Mouse (Mus musculus) c-Kit-negative CD71-positive TER-119-positive erythroid progenitor cells, embryonic 14.5 days (primary cell): ENCODE results near the gene Numbl.
"Not testable (repeated sequence)": the region's sequence is repeated elsewhere in the genome, so short reads cannot be mapped to it uniquely, and the experiment has no call there.

Experiments
- DNase-seq: peaks from one replicate; pipeline ENCODE4 v3.0.0-alpha.2; 2013; ENCODE audit warnings: low read depth, low spot score

The Numbl gene

DNA sequence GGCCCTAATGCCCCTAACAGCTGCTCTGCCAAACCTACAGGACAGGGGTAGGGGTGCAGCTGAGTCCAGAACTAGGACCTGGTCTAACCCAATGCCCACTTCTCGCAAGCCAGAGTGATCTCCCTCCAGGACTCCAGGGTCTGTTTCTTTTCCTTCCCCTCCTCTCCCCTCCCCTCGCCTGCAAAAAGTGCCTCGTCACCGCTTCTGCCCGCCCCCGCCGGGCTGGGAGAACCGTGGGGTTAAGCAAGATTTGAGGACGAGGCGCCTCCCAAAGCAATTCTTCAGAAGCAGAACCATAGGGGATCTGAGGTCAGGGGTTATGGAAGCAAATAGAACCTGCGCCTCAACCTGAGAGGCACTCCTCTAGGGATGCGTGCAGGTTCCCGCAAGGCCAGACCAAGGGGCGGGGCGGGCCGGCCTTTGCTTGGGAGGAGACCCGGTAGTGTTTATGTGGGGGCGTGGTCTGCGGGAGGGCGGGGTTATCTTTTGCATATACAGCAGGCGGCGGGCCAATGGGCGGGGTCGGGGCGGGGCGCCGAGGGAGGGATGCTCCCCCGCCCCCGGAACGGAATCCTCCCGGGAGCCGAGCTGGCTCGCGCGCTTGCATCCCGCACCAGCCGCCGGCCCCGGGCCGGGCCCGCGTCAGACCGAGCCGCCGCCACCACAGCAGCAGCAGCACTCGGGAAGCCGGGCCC lies at the start of gene Numbl:
Gene Numbl (plus strand): TSS at position 229 of the 695 bp plus-strand sequence.
- peak; percentile 95 for DNase-seq

DNA sequence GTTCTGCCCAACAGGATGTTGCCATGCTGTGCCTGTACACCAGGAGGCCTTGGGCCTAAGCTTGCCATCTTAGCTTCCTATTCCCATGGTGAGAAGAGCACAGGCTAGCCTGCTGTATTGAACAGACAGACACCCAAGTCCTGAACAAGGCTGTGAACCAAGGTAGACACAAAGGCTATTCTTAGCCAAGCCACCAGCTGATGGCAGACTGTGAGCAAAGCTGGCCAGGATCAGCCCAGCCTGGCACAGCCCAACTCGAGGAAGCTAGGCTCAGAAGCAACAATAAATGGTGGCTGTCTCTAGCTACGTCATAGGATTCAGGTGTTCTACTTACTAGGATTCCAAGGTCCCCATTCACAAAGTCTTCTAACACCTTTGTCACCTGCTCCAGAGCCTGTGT lies 45.6 kb upstream of the Numbl start:
- DNase-seq = no peak

DNA sequence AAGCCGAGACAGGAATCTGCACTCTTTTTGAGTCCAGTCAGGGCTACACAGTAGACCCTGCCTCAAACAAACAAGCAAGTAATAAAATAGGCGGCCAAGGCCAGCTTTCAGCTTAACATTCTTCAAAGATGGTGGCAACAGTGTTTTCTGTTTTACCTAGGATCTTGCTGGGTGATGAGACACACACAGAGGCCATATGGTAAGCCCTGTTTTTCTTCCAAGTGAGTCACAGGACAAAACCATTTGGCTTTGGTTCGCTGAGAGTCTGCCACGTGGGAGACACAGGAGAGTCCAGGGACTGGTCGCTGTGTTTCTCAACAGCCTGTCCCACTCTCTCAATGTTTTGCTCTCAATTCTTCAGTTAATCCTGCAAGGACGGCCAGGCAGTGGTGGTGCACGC lies 39.6 kb upstream of the Numbl start:
- DNase-seq = no peak

DNA sequence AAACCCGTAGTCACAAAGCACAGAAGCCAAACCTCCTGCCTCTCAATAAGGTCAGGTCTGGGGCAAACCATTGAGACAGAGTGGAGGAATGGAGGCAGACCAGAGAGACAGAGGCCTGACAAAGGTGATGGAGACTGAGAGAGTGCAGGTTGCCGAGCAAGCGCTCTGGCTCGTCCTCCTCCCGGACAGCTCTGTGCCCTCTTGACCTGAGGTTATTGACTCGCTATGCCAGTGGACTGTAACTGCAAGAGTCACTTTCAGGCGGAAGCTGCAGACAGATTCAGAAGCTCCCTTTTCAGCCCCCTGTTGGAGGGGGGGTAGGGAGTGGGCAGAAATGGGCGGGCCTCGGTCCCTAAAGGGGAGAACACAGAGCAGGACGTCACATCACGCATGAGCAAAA lies 38.3 kb upstream of the Numbl start:
- DNase-seq = no peak

DNA sequence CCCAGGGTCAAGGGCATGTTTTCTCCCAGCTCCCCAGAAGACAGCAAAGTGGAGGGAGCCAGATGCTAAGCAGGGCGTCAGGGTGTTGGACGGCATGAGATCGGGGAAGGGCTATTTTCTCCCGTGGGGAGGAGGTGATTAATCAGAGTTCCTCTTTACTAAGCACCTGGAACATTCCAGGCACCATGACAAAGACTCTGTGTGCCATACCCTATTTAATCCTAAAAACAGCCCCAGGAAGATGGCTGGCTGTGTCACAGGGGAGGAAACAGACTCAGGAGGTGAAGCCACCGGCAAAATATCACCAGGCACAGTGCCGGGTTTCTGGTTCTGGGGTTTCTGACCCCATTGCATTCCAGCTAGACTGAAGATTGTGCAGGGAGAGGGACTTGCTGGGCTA lies 36.3 kb upstream of the Numbl start:
- DNase-seq = no peak

DNA sequence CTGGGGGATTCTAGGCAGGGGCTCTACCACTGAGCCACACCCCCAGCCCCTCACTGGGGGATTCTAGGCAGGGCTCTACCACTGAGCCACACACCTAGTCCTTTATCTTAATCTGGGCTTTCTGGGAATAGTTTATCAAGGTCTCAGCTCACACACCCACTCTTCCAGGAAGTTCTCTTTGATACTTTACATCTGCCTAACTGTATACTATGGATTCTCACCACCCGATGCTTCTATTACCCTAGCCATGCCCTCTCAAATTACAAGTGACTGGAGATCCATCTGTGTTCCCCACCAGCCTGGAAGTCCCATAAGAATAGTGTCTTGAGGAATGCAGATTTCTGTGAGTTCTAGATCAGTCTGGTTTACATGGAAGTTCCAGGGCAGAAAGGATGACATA lies 35.7 kb upstream of the Numbl start:
- DNase-seq = no peak

DNA sequence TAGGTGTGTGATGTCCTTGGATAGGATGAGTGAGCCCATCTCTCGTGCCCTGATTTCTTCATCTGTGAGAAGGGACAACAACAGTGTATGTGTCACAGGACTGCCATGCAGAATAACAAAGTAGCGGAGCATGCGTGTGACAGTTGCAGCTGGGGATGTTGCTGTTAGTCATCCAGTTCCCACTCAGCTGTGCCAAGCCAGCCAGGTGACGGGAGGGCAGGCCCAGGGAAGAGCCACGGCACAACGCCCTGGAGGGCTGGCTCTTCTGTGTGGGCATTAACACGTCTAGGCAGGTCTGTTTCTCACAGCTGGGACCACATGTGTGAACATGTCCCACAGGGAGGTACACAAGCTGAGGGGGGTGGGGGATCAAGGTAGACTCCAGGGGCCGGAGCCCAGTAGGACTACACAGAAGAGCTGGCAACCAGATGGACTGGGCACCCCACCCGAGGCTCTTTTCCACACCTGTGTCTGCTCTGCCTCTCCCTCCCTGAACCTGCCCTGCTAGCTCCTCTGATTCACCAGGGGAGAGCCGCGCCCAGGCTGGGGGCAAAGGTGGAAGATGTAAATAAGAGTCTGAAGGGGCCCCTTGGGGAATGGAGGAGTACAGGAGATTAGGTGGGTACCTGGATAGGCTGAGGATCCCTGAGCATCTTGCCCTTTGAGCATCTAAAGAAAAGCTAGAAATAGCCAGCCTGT lies 33.2 kb upstream of the Numbl start:
- no peak for DNase-seq

DNA sequence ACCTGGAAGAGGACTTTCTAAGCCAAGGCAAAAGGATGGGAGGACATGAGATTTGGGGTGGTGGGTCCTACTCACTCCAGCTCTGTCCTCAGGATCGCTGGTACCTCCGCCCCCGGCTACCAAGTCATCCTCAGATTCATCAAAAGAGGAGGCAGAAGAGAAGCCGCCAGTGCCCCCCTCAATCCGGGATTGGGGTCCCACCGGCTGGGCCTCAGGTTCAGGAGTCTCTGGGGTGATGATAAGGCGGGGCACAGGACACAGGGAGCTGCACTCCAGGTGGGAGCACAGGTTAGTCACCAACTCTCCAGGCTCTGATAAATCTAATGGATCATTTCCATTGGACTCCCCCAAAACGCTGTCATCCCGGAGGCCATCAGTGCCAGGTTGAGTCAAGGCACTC lies 31.0 kb upstream of the Numbl start:
- no peak for DNase-seq

DNA sequence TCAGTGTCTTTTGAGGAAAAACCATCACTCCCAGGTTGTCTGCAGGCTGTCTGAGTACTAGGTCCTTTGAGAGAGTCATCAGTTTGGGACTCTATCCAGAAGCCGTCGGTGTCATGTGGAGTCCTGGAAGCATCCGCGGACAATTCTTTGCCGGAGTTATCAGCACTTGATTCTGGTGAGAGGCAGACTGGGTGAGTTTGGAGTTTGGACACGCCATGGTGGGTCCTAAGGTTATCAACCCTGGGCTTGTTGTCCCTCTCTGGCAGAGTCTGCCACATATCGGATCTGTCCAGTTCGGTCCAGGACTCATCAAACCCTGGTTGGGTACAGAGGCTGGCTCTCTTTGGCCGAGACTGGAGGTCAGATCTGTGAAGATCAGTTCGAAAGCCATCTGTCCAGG lies 30.6 kb upstream of the Numbl start:
- no peak for DNase-seq

DNA sequence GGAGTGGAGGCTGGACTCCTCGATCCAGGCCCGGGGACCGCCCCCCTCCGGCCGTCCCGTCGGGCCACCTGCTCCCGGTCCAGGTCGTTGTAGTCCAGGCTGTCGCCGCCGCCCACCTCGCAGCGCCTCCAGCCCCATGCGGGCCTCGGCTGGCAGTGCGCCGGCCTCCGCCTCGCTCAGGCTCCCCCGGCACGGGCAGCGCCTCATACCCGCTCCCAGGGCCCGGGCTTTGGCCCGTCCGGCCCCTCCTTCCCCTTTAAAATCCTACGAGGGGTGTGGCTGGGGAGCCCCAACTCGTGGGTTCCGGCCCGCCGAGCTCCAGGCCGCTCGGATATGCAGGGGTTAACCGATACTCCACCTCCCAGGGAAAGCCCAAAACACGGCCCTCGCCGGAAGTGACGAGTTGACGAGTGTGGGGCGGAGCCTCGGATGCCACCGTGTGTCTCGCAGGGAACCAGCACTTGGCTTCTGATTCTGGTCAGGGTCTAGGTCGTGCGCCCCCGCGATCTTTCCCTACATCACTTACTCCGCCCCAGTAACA lies 29.9 kb upstream of the Numbl start, which contains the start of gene Itpkc:
Gene Itpkc (minus strand): TSS at position 381 of the 541 bp plus-strand sequence.
- peak; percentile 84 for DNase-seq

DNA sequence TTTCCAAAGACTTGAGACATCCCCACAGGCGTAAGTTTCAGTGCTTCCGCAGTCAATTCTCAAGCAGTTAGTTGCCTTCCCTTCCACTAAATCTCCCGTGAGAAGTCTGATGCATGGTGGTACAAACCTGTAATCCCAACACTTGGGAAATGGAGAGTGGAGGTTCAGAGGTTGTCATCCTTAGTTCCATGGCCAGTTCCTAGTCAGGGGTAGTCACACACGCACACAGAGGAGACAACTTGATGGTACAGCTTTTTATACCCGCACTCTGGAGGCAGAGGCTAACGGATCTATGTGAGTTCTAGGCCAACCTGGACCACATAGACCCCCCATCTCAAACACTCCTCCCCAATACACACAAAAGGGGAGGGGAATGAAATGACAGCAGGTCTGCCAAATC lies 29.4 kb upstream of the Numbl start:
- no peak for DNase-seq

DNA sequence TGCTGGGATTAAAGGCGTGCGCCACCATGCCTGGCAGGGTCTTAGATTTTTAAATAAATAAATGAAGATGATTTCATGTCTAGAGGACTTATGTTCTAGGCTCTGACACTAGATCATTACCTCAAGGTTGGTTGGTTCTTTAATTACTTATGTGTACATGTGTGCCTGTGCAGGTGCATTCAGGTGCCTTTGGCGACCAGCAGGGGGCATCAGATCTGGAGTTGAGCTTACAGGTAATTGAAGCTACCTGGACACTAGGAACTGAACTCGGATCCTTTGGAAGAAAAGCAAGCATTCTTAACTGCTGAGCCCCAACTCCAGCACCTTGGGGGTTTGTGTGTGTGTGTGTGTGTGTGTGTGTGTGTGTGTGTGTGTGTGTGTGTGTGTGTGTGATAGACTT lies 27.5 kb upstream of the Numbl start:
- peak; percentile 47 for DNase-seq

DNA sequence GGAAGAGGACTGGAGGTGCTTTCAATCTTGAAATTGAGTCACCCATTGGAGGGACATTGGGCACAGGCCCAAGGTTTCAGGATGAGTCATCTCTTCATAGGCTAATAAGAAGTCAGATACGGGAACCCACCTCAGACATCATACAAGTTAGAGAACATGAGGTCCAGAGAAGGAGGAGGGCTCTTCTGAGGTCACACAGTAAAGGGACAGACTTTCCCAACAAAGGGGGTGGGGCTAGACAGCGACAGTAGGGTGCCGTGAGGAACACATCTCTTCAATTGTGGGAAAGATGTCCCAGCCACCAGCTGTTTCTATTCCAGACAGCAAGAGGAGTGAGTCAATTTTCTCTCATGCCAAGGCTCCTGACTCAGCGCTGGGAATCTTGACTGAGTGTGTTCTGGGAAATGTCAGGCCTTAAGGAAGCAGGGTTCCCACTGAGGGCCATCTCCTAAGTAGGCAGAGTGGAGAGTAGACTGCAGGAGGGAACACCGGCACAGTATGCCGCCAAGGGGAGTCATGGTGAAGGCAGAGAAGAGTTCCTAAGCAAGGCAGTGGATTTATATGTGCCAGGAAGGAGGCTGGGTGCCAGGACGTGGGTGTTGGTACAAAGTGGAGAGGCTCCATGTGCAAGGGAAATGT lies 26.4 kb upstream of the Numbl start:
- no peak for DNase-seq

DNA sequence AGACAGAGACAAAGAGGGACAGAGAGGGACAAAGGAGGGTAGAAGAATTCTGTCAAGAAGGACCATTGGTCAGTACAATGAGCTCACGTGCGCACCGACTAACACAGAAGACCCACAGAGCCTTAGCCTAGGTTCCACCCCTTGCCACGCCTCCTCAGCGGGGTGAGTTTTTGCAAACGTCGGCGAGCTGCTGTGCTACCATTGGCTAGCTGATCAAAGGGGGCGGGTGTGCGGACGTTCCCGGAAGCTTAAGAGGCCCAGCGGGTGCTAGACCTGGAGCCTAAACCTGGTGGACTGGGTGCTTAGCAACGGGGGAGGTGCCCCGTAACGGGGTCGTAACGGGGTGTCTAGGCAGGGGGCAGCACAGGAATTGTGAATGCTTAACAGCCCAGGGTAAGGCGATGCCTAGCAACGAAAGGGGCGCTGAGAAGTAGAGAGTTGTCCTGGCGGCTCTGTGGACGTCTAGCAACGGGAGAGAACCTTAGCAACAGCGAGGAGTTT lies 25.4 kb upstream of the Numbl start, which contains the start of gene Coq8b:
Gene Coq8b (plus strand): TSS at position 243 of the 501 bp plus-strand sequence.
- DNase-seq = peak; percentile 89

DNA sequence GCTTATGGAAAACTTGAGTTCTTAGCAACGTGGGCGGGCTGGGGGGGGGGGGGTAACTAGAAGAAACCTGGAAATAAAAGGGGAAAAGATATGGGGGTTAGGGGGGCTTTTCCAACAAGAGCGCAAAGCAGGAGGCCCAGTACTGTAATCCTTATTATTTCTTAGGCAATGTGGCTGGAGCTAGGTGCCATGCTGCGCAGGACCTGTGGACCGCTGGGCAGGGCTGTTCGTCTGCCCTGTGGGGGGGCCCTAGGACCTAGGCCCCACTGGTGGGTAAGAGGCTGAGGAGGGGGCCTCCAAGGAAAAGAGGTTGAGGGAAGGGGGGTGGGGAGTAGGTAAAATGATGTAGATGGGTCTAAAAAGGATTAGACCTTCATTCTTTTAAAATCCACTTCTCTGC lies 24.9 kb upstream of the Numbl start:
- DNase-seq = no peak

DNA sequence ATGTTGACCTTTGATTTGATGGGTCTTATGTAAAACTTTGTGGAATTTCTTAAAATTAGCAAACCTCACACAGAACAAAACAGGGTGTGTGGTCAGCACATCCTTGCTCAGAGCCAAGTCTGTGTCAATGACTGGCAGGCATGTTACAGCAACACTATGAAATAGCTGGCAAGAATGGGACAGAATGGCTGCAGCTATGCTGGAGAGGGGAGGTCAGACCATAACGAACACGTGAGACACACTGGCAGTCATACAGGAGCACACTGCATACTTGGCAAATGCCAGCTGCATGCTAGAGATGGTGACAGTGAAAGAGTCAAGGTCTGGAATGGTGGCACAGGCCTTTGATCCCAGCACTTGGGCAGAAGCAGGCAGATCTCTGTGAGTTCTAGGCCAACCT lies 22.5 kb upstream of the Numbl start:
- no peak for DNase-seq

DNA sequence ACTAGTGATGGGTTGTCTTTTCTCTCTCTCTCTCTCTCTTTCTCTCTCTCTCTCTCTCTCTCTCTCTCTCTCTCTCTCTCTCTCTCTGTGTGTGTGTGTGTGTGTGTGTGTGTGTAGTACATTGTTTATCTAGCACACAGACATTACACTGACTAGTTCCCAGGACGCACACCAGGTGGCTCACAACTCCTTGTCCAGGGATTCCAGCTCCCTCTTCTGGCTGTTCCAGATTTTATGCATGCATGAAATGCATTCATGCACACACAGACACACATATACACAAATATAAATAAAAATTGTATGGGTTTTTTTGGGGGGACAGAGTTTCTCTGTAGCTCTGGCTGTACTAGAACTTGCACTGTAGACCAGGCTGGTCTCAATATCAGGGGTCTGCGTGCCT lies 20.7 kb upstream of the Numbl start:
- no peak for DNase-seq

DNA sequence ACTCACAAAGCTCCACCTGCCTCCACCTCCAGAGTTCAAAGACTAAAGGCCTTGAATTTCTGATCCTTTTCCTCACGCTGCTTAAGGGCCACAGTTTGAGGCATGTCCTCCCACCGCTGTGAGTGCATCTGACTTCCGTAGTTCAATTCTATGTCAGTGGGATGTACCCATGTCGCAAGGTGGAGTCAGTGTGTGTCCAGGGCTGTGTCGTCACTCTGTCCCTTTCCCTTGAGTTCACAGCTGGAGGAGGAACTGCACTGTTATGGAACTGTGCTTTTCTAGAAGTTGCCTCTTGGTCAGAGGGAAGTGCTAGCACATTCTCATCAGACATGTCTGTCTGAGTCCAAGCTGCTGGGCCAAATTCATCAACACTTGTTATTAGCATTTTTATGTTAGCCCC lies 19.7 kb upstream of the Numbl start:
- no peak for DNase-seq

DNA sequence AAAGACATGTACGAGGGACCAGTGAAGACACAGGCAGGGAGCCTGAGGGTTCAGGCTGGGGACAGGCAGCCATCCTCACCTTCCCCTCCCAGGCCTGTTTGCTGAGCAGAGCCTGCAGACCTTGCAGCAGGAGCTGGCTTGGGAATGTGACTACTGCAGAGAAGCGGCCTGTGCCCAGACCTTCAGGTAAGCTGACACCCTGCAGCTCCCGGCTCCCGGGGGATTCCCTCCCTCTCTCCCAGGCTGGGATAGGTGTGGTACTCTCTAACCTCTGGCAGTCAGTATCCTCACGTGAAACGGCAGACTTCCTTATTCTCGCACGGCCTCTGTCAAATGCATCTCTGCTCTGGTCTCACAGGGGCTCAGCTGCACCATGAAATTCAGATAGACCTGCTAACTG lies 15.0 kb upstream of the Numbl start:
- DNase-seq = no peak

DNA sequence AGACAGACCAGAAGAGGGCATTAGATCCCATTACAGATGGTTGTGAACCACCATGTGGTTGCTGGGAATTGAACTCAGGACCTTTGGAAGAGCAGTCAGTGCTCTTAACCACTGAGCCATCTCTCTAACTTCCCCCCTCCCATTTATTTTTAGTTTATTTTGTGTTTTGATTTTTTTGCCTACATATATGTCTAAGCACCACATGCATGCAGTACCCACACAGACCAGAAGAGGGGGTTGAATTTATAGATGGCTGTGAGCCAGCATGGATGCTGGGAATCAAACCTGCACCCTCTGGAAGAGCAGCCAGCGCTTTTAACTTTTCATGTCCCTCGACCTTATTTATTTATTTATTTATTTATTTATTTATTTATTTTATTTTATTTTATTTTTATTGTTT lies 14.1 kb upstream of the Numbl start:
- not testable (repeated sequence) for DNase-seq

DNA sequence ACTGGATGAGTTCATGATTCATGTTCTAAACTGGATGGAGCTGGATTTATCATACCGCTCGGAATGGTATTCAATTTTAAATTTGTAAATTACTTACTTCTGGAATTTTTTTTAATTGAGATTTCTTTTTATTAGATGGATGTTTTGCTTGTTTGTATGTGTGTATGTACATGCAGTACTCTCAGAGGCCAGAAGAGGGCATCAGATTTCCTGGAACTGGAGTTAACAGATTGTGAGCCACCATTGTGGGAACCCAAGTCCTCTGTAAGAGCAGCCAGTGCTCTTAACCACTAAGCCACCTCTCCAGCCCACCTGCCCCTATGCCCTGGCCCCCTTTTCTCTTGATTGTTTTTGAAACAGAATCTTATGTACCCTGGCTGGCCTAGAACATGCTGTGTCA lies 9.1 kb upstream of the Numbl start:
- no peak for DNase-seq

DNA sequence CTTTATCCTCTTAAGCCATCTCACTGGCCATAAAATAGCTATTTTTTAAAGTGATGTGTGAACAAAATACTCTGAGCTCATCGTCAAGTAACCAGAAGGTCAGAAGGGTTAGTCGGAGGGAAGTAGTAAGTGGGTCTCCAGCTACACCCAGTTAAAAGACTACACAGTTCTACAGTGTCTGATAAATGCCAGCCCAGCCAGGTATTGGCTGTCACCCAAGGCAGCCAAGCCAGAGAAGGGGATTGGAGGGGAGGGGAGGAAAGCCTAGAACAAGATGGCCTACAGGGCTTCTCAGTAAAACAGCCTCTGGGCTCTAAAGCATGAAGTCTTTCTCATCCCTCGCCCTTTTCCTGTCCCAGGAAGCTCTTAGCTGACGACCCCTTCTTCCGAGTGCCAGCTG lies 8.3 kb upstream of the Numbl start:
- no peak for DNase-seq
